Mouse (Mus musculus) thymus, adult 2 months (tissue): ENCODE results near the gene Osbp.

Source experiments
- CTCF ChIP-seq: fragments of 200-500 bp; IDR thresholded peaks from 2 replicates; pipeline ENCODE4 v1.5.1; 2012; ENCODE audit warnings: mild to moderate bottlenecking, control low read depth, low read length, moderate library complexity, borderline replicate concordance; ENCODE audit not compliant: control insufficient read depth, poor library complexity, insufficient read depth; ENCODE audit errors: extremely low read depth
- POLR2A ChIP-seq: fragments of 200-500 bp; IDR thresholded peaks from 2 replicates; pipeline ENCODE4 v1.6.1; 2012; ENCODE audit warnings: mild to moderate bottlenecking, low read length, control low read depth, moderate library complexity; ENCODE audit not compliant: control insufficient read depth, poor library complexity, insufficient read depth; ENCODE audit errors: extremely low read depth

DNA sequence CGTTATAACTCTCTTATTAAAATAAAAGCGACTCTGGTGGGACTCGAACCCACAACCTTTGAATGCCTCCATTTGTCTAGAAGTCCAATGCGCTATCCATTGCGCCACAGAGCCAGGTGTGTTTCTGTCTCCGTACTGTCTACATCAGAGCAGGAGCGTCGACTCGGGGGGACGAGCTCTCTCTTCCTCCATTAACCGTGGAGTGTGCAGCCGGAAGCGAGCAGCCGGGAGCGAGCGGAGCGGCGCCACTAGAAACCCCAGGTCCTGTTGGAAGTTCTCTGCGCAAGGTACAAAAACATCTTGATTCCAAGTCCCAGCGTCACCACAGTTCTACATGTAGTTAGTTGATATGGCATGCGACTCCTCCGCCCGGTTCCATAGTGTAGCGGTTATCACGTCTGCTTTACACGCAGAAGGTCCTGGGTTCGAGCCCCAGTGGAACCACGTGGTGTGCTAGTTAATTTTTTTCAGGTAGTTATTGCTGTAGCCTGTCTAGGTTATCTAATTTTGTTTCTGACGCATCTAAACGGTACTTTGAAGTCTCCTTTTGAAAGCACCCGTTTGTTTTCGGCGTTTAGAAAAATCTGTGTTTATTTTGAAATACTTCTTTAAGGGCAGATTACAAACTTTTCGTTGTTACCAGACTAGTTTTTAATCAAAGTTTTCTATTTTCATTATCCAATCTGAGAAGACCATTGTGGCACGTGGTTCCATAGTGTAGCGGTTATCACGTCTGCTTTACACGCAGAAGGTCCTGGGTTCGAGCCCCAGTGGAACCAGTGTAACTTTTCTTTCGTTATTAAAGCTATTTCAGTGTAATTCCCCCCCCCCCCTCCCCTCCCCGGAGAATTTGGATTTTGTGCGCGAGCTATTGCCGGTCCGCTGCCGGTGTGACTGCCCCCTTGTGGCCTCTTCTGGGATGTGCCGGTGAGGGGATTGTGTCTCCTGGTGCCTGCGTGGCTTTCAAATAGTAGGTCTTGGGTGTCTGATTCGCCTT, 46.1 kb downstream of the Osbp start:
- no peak for TF ChIP-seq POLR2A
- peak; percentile 85 for TF ChIP-seq CTCF
